Mouse (Mus musculus) left cerebral cortex, adult 8-10 months (tissue): ENCODE results near the gene Phf13. TPM values are rescaled to one million over a fixed set of nuclear protein-coding genes. Genes with fewer than 3 reads are reported as not detected.

Experiments used
- DNase-seq, 2 experiments: peaks; one replicate each; pipeline ENCODE4 v3.0.0; 2022; ENCODE audit warnings: low spot score in 2 of 2
- total RNA-seq, 4 experiments: library from RNA; stranded (reverse); gene quantifications; 2 replicates each; pipeline ENCODE4 v1.2.4; 2022

Gene Phf13
- total RNA-seq, 4 experiments from 2014 or later, result 15.4 to 17.4 (median 15.8) TPM

- no peak for DNase-seq
These were observed 17.2 kb upstream of the Phf13 start for GRCm38 (mm10) chr4:152013036-152013813.

DNA sequence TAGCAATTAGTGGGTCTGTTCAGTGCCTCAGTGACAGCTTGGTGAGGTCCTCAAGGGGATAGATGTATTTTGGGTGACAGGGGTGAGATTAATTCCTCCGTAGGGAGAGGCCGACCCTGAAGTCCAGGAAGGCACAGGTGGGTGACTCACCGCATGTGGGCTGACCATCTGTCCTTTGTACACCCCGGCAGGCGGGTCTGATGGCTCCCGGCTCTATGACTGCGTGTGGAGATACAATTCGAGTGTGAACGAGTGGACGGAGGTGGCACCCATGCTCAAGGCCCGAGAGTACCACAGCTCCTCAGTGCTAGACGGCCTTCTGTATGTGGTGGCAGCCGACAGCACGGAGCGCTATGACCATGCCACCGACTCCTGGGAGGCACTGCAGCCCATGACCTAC, 16.1 kb upstream of the Phf13 start:
- no peak for DNase-seq

GRCm38 (mm10) chr4:152011171-152011760, 15.2 kb upstream of the Phf13 start:
- DNase-seq, result no peak

DNA sequence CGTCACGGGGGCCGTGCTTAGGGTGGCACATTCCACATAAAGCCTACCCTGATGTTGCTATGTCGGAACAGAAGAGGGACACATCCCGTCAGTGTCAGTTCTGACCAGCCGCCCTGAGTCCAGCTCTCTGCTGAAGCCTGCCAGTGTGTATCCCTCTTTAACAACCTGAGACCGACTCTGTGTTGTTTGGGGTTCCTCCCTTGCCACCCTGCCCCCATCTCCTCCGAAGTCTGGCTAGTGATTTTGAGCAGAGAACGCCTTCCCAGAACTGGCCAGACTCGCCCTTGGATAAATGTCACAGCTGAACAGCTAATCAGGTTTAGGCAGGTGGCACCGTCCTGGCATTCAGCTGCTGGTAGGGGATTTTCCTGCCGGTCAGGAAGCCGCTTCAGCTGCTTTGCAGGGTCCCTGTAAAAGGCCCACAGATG, 14.7 kb upstream of the Phf13 start:
- no peak for DNase-seq

DNA sequence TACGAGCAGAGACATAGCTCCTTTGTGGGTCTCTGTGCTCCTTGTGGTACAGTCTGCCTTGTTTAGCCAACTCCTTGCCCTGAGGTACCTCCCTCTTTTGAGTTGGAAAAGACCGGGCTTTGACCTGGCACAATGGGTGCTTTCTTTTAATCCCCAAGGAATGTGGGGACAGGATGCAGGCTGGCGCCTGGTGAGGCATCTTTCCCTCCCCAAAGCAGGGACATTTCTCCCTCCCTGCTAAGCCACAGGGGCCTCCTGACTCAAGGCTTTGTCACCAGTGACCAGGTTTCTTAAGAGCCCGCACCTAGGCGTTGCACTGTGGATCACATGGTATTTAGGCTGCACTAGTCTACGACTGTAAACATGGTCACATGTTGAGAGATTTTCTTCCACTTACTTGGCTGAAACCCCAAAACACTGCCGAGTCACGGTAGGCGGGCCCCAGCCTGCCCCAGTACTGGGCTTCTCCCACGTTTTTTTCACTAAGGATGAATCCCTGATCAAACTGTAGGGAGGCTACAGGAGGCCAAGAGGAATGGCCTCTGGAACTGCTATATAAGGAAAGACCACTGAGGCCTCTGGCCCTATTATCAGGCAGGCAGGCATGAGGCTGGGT, 14.1 kb upstream of the Phf13 start:
- no peak for DNase-seq

DNA sequence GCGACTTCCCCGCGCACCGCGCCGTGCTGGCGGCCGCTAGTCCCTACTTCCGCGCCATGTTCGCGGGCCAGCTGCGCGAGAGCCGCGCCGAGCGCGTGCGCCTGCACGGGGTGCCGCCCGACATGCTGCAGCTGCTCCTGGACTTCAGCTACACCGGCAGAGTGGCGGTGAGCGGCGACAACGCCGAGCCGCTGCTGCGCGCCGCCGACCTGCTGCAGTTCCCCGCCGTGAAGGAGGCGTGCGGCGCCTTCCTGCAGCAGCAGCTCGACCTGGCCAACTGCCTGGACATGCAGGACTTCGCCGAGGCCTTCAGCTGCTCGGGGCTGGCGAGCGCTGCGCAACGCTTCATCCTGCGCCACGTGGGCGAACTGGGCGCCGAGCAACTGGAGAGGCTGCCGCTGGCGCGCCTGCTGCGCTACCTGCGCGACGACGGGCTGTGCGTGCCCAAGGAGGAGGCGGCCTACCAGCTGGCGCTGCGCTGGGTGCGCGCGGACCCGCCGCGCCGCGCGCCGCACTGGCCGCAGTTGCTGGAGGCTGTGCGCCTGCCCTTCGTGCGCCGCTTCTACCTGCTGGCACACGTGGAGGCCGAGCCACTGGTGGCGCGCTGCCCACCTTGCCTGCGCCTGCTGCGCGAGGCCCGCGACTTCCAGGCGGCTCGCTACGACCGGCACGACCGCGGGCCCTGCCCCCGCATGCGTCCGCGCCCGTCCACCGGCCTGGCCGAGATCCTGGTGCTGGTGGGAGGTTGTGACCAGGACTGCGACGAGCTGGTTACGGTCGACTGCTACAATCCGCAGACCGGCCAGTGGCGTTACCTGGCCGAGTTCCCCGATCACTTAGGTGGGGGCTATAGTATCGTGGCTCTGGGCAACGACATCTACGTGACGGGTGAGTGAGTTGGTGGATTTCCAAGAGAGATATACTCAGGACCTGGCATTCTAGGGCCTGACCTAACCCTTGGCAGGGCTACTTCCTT, 13.3 kb upstream of the Phf13 start:
- DNase-seq, result peak; percentile 57 to 85

DNA sequence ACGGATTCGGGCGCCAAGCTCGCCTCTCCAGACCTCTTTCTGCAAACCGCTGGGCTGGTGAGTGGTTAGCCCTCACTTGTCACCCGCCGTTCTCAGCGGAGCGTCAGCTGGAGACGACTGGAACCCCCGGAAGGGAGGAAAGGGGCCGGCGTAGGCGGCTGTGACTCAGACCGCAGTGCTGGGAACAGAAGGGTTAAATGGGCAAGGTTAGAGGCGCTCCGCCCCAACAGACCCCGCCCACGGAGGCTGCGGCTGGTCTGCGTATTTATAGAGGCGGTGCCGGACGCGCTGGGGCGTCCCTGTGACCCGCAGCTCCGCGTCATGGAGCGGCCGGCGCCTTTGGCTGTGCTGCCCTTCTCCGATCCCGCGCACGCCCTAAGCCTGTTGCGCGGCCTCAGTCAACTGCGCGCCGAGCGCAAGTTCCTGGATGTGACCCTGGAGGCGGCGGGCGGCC, 12.6 kb upstream of the Phf13 start, which contains the start of gene Klhl21:
Gene Klhl21, plus strand, starts transcription at position 182 of the 454 bp plus-strand sequence.
- peak; percentile 84 to 93 for DNase-seq

- DNase-seq, result no peak
These were observed 12.1 kb upstream of the Phf13 start for GRCm38 (mm10) chr4:152008148-152008500.

- no peak for DNase-seq
These were observed 11.6 kb upstream of the Phf13 start for GRCm38 (mm10) chr4:152007481-152008147.

GRCm38 (mm10) chr4:152006812-152007211, 10.8 kb upstream of the Phf13 start:
- DNase-seq, result no peak

DNA sequence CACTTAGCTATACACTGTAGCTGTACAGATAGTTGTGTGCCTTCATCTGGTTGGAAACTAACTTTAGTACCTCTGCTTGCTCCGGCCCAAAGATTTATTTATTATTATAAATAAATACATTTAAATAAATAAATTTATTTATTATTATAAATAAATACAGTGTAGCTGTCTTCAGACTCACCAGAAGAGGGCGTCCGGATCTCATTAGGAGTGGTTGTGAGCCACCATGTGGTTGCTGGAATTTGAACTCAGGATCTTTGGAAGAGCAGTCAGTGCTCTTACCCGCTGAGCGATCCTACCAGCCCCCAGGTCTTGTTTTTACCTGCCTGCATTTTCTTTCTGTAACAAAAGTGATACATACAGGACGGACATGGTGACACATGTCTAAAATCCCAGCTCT, 10.1 kb upstream of the Phf13 start:
- no peak for DNase-seq

- DNase-seq, result no peak
These were observed 6.0 kb upstream of the Phf13 start for GRCm38 (mm10) chr4:152002063-152002462.

GRCm38 (mm10) chr4:152001335-152001734, 5.3 kb upstream of the Phf13 start:
- DNase-seq, result no peak

- DNase-seq, result no peak
These were observed 4.8 kb upstream of the Phf13 start for GRCm38 (mm10) chr4:152000906-152001305.

DNA sequence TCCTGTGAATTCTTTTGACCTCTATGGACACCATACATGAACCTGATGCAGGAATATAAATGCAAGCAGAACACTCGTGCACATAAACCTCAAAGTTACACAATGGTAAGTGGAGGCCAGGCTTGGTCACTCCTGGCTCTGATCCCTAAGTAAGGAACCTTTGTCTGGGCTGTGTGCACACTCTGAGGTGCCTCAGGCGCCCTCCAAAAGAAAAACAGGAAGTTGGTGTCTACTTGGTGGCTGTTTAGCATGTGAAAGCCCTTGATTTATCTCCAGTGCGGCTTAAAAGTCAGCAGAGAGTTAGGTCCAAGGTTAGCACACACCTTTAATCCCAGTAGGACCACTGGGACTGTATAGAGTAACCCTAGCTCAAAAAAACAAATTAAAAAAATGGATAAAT, 3.4 kb upstream of the Phf13 start:
- DNase-seq, result no peak

DNA sequence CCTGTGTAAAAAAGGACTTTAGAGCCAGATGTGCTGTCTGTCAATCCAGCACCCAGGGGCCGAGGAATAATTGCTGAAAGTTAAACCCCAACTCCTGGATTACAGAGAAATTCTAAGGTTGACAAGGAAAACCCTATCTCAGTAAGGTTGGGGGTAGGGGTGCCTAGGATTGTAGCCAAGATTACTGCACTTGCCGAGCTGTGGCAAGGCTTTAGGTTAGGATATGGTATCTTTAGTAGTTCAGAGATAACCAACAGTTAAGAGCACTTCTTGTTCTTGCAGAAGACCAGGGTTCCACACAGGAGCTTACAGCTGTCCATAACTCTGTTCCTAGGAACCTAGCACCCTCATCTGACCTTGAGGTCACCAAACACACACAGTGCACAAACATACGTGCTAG, 1.6 kb upstream of the Phf13 start:
- no peak for DNase-seq

- DNase-seq, result no peak
These were observed 829 bp upstream of the Phf13 start for GRCm38 (mm10) chr4:151996951-151997222.

DNA sequence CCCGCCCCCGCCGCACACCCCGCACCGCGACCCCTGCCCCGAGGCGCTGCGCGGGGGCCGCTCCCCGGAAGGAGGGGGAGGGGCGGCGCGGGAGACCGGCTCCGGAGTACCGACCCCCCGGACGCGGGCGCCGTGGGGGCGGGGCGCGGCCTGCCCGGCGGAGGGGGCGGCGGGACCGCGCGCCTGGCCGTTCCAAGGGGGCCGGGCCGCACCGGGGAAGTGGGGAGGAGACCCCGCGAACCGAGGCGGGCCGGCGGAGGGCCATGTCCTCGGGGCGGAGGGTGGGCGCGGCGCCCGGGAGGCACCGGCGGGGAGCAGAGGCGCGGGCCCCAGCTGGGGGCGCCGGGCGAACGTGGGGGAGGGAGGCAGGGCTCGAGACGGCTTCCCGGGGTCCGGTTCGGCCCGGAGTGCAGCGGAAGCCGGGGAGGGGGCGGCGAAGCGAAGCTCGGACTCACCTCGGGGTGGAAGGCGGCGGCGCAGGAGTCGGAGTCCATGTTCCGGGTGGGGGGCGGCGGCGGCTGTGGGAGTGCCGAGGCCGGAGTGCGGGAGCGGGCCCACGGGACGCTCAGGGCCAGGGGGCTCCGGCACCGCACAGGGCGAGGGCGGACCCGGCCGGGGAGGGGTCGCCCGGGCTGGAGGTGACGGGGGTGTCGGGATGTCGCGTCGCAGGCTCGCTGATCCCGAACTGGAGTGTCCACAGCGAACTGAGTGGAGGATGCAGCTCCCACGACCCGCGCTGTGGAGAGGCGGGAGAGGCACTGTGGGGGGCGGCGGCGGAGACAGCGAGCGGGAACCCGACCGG, 486 bp downstream of the Phf13 start:
- DNase-seq, result no peak

DNA sequence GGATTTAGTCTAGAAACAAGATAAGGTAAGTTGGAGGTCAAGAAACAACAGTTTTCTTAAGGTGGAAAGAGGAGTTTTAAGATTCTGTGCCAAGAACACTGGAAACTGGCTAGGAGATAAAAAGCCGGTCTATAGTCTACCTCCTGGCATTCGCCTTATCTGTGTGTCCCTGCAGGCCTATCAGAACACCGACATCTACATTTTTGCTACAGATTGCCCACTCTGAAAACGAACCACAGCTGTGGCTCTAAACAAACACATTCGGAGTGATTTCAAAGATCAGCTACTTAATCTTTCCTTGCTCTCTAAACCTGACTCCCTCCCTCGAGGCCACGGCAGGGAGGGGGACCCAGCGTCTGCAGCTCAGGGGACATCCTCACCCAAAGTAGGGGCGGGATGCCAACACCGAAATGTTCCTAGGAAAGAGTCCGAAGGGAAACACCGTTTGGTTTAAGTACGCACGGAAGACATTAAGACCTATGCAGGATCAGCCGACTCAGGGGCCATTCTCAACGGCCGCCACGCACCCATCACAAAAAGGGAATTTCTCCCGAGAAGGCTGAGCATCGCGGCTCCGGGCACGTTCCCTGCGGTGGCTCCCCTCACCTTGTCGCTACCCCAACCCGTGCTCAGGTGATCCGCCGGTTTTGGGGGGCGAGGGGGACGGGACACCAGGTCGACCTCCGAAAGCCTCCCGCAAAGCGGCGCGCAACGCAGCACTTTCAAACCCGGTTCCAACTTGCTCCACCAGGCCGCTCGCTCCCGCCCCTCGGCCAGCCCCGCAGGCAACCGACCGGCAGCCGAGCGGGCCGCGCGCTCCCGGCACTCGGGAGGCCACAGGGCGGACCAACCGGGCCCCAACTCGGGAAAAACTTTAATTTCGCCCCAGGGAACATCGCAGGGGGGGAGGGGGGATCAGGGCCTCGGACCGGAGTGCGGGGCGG, 1.6 kb downstream of the Phf13 start:
- no peak for DNase-seq
